Mouse (Mus musculus): ENCODE data around the gene Btla. TPM values are rescaled to one million over a fixed set of nuclear protein-coding genes. Genes with fewer than 3 reads are reported as not detected.

The Btla gene
- polyA plus RNA-seq (2012; ENCODE audit: insufficient read depth, insufficient read length, low replicate concordance, missing spikeins) = not detected in 2 replicates

DNA sequence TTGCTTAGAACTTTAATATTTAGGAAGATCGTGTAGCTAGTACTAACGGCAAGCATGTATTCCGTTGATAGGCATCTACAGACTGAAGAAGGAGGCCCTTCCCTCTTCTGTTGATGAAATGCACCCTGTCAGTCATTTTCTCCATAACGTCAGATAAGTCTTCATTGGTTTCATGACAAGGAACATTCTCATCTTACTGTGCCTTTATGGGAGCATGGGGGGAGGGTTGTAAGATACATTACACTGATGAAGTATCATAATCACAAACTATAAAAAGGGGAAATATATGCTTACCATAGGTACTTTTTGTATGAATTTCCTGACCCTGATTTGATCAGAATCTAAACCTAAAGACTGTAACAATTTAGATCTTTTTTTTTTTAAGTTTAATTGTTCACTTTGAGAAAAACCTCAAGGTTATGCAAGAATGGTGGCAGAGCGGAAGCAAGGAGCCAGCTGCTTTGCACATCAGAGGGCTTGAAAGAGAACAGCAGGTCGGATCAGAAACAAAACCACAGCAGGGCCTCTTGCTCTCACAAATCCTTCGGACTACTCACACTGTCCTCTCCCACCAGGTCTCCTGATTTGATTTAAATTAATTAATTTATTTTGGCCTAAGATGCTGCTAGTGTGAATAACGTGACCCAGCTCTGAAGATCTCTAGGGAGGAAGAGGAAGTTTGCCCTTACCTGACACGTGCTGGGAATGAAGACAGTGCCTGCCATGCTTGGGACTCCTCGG is at the start of gene Btla:
TSS of gene Btla (plus strand) at position 668 of the 741 bp plus-strand sequence.
- WGBS = 66% methylated on average over 10 of the region's 10 CpGs
- no peak within 1 kb of the TSS for H3K4me3 ChIP-seq (ENCODE audit: insufficient read depth, low read depth, low read length)
- no peak for TF ChIP-seq CTCF (IDR thresholded peaks at IDR 0.05; ENCODE audit: insufficient read depth, low read depth, low read length)
- no peak for TF ChIP-seq POLR2A (IDR thresholded peaks at IDR 0.05; ENCODE audit: insufficient read depth, low read depth, low read length)
- no peak within 1 kb of the TSS for H3K27ac ChIP-seq (ENCODE audit: insufficient read depth, low read depth, low read length)
- no peaks in the 10 kb centered on the region; the same call in 1 of the 2 replicates for H3K4me1 ChIP-seq (ENCODE audit: control insufficient read depth, insufficient read depth, low read length)

DNA sequence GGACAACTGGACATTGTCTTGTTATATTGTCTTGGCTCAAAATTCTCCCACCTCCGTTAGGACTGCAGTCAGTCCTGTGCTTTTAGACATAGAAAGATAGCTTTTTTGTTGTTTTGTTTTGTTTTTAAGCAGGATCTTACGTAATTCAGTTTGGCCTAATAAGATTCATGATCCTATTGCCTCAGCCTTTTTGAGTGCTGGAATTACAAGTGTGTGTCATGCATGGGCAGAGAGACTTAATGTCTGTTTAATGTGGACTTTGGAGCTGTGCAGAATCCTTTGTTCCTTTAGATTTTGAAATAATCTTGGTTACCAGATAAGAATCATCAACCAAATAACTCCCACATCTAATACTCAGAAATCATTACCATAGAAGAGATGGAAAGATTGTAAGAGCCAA is 45.6 kb upstream of the Btla start:
- H3K27ac ChIP-seq (ENCODE audit: insufficient read depth, low read depth, low read length) = no peak overlapping the region
- H3K4me1 ChIP-seq (ENCODE audit: control insufficient read depth, insufficient read depth, low read length) = no peaks in the 10 kb centered on the region
- no peak overlapping the region for H3K4me3 ChIP-seq (ENCODE audit: insufficient read depth, low read depth, low read length)
- 89% methylated on average over 2 of the region's 2 CpGs for WGBS
- TF ChIP-seq POLR2A (IDR thresholded peaks at IDR 0.05; ENCODE audit: insufficient read depth, low read depth, low read length) (no peak), CTCF (IDR thresholded peaks at IDR 0.05; ENCODE audit: insufficient read depth, low read depth, low read length) (no peak)

DNA sequence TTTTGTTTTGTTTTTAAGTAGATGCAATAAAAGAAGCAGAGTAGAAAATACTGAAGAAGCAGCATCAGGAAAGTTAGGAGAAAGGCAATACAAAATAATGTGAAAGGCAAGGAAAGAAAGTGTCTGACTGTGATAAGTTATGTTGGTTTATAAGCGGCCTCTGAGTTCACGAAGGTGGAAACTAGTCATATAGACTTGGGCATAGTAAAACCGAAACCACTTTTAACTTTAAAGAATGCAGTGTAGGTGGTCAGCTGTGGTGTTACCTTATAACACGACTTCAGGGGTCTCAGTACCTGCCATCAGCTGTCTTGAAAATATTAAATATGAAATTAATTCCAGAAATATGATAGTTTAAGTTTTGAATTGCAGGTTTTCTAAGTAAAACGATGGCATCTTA is 42.3 kb upstream of the Btla start:
- no peaks in the 10 kb centered on the region for H3K4me1 ChIP-seq (ENCODE audit: control insufficient read depth, insufficient read depth, low read length)
- H3K4me3 ChIP-seq (ENCODE audit: insufficient read depth, low read depth, low read length) = no peak overlapping the region
- TF ChIP-seq CTCF (IDR thresholded peaks at IDR 0.05; ENCODE audit: insufficient read depth, low read depth, low read length) = no peak
- TF ChIP-seq POLR2A (IDR thresholded peaks at IDR 0.05; ENCODE audit: insufficient read depth, low read depth, low read length) = no peak
- no peak overlapping the region for H3K27ac ChIP-seq (ENCODE audit: insufficient read depth, low read depth, low read length)
- 94% methylated on average over 5 of the region's 5 CpGs for WGBS

DNA sequence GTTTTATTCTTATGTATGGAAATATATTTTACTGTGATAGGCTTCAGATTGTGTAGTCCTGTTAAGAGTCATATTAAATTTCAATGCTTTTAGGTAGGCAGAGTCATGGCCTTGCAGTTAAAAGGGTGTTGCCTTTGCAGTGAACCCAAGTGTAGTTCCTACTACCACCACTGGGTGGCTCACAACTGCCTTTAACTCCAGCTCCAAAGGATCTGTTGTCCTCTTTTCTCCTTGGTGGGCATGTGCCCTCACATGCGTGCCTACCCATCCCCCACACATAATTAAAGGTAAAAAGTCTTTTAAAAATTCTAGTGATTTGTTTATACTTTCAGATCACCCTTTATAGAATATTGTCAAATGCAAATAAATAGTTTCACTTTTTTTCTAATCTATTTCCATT is 31.5 kb upstream of the Btla start:
- no peaks in the 10 kb centered on the region for H3K4me1 ChIP-seq (ENCODE audit: control insufficient read depth, insufficient read depth, low read length)
- 9% methylated on average over 1 of the region's 1 CpGs for WGBS
- H3K27ac ChIP-seq (ENCODE audit: insufficient read depth, low read depth, low read length) = no peak overlapping the region
- H3K4me3 ChIP-seq (ENCODE audit: insufficient read depth, low read depth, low read length) = no peak overlapping the region
- TF ChIP-seq POLR2A (IDR thresholded peaks at IDR 0.05; ENCODE audit: insufficient read depth, low read depth, low read length) = no peak
- no peak for TF ChIP-seq CTCF (IDR thresholded peaks at IDR 0.05; ENCODE audit: insufficient read depth, low read depth, low read length)

DNA sequence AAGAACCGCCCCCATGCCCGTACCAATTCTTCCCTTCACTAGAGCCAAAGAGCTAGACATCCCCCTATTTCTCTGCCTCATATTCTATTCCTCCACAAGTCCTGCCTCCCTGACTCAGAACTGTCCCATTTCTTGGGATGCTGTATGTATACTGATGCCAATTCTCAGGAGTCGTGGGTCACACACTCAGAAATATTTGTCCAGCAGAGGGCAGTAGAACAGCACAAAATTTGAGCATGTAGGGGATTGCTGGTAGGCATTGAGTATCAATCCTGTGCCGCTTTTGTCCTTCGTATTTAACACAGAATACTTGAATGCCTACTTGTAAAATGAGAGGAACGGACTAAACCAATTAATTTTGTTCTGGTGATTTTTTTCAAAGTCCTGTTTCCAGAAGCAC is 27.3 kb upstream of the Btla start:
- Histone ChIP-seq H3K27ac (ENCODE audit: insufficient read depth, low read depth, low read length) (no peak overlapping the region), H3K4me1 (ENCODE audit: control insufficient read depth, insufficient read depth, low read length) (no peaks in the 10 kb centered on the region), H3K4me3 (ENCODE audit: insufficient read depth, low read depth, low read length) (no peak overlapping the region)
- 24% methylated on average over 6 of the region's 6 CpGs for WGBS
- TF ChIP-seq POLR2A (IDR thresholded peaks at IDR 0.05; ENCODE audit: insufficient read depth, low read depth, low read length) (no peak), CTCF (IDR thresholded peaks at IDR 0.05; ENCODE audit: insufficient read depth, low read depth, low read length) (no peak)

DNA sequence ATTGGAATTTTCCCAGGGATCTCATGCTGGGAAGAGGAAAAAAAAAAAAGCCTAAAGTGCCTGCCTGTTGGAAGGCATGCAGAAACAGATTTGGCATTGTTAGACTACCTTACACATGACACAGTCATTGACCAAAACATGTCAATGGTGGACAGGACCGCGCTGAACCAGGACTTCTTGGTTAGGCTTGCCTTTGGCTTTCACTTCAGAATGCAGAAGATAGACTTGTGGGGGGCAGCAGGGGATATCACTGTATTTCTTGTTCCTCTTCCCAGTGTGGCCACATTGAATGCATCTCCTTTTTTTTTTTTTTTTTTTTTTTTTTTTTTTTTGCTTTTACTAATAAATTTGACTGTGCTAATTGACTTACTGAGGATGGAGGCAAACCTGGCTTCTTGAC is 22.7 kb upstream of the Btla start:
- WGBS = 92% methylated on average over 2 of the region's 2 CpGs
- no peak for TF ChIP-seq POLR2A (IDR thresholded peaks at IDR 0.05; ENCODE audit: insufficient read depth, low read depth, low read length)
- TF ChIP-seq CTCF (IDR thresholded peaks at IDR 0.05; ENCODE audit: insufficient read depth, low read depth, low read length) = no peak
- H3K27ac ChIP-seq (ENCODE audit: insufficient read depth, low read depth, low read length) = no peak overlapping the region
- no peaks in the 10 kb centered on the region for H3K4me1 ChIP-seq (ENCODE audit: control insufficient read depth, insufficient read depth, low read length)
- no peak overlapping the region for H3K4me3 ChIP-seq (ENCODE audit: insufficient read depth, low read depth, low read length)

DNA sequence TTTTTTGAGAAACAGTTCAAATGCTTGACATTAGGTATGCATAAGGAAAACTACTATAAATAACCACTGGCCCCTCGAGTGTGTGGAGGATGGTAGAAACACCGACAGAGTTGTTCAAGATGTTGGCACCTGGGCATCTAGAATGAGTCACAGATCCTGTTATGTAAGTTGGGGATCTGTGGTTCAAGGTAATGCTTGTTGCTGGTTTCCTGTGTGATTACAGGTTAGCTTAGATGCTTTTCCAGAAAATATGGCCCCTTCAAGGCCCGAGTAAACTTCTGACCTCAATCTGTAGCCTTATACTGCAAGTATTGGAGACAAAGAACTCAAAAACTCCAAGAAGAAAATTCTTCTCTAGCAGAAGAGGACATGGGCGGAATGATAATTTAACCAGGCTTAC is 19.7 kb upstream of the Btla start:
- no peak for TF ChIP-seq POLR2A (IDR thresholded peaks at IDR 0.05; ENCODE audit: insufficient read depth, low read depth, low read length)
- TF ChIP-seq CTCF (IDR thresholded peaks at IDR 0.05; ENCODE audit: insufficient read depth, low read depth, low read length) = no peak
- Histone ChIP-seq H3K4me3 (ENCODE audit: insufficient read depth, low read depth, low read length) (no peak overlapping the region), H3K27ac (ENCODE audit: insufficient read depth, low read depth, low read length) (no peak overlapping the region), H3K4me1 (ENCODE audit: control insufficient read depth, insufficient read depth, low read length) (no peaks in the 10 kb centered on the region)
- 81% methylated on average over 4 of the region's 4 CpGs for WGBS

DNA sequence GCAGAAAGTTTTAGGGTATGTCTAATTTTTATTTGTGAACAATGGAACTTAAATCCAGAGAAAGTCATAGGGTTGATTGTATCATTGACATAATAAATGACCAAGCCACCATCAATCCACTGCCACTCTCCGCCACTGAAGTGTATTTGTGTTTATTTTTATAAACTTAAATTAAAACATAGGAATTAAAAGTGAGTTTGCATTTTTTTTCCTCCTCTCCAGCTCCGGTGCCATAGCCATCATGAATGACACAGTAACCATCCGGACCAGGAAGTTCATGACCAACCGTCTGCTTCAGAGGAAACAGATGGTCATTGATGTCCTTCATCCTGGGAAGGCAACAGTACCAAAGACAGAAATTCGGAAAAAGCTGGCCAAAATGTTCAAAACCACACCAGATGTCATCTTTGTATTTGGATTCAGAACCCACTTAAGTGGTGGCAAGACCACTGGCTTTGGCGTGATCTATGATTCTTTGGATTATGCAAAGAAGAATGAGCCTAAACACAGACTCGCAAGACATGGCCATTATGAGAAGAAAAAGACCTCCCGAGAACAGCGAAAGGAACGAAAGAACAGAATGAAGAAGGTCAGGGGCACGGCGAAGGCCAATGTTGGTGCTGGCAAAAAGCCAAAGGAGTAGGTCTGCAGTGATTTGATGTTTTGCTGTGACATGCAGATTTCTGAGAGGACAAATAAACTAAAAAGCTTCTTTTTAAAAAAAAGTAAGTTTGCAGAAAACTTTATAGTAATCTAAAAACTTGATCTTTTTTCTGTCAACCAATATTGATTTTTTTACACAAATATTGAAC is 19.1 kb upstream of the Btla start:
- Histone ChIP-seq H3K27ac (ENCODE audit: insufficient read depth, low read depth, low read length) (no peak overlapping the region), H3K4me1 (ENCODE audit: control insufficient read depth, insufficient read depth, low read length) (no peaks in the 10 kb centered on the region), H3K4me3 (ENCODE audit: insufficient read depth, low read depth, low read length) (no peak overlapping the region)
- TF ChIP-seq POLR2A (IDR thresholded peaks at IDR 0.05; ENCODE audit: insufficient read depth, low read depth, low read length) = no peak
- TF ChIP-seq CTCF (IDR thresholded peaks at IDR 0.05; ENCODE audit: insufficient read depth, low read depth, low read length) = no peak
- 80% methylated on average over 12 of the region's 12 CpGs for WGBS

DNA sequence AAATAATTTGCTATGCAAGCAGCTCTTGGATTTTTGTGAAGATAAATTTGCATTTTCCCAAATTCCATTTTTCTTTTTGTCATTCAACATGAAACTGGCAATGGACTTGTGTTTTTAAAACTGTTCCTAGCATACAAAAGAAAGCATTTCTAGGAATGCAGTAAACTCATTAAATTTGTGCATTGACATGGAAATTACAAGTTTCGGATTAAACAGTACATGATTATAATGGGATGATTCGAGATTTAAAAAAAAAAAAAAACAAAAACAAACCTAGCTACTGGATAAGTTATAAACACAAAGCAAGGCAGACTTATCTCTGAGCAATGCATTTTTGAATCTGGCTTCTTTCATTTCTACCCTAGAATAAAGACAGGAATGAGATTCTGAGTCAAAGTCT is 2.1 kb upstream of the Btla start:
- no peak overlapping the region for H3K4me3 ChIP-seq (ENCODE audit: insufficient read depth, low read depth, low read length)
- WGBS = 24% methylated on average over 2 of the region's 2 CpGs
- H3K27ac ChIP-seq (ENCODE audit: insufficient read depth, low read depth, low read length) = no peak overlapping the region
- TF ChIP-seq POLR2A (IDR thresholded peaks at IDR 0.05; ENCODE audit: insufficient read depth, low read depth, low read length) = no peak
- TF ChIP-seq CTCF (IDR thresholded peaks at IDR 0.05; ENCODE audit: insufficient read depth, low read depth, low read length) = no peak
- H3K4me1 ChIP-seq (ENCODE audit: control insufficient read depth, insufficient read depth, low read length) = no peaks in the 10 kb centered on the region; the same call in 1 of the 2 replicates
